Mouse (Mus musculus) hindbrain, embryonic 14.5 days (tissue): ENCODE measurements at regions not wholly inside any gene's neighbourhood (a gene's known extent, or its start where the extent isn't known, plus 50 kb on each side); places are given as distances from the start of the nearest gene placed in this dataset.

ENCODE experiments used
- ATAC-seq: fragments of 200-750 bp; cut with Nextera tagmentation; 2 replicates; pipeline ENCODE4 v1.8.0; 2017; ENCODE audit warnings: moderate number of reproducible peaks, mild to moderate bottlenecking, moderate TSS enrichment, moderate library complexity; ENCODE audit not compliant: low FRiP score
- DNase-seq: peaks from one replicate; pipeline ENCODE4 v3.0.0-alpha.2; 2015; ENCODE audit warnings: low spot score
- H3K27ac ChIP-seq: fragments of 300-500 bp; sonication (generic); 2 replicates; pipeline ENCODE4 v1.5.1; 2014; ENCODE audit warnings: mild to moderate bottlenecking, moderate library complexity
- H3K27me3 ChIP-seq: fragments of 300-500 bp; sonication (generic); 2 replicates; pipeline ENCODE4 v1.6.1; 2014; ENCODE audit warnings: mild to moderate bottlenecking, low read length, mixed read lengths; ENCODE audit not compliant: control insufficient read depth, insufficient read depth
- H3K36me3 ChIP-seq: fragments of 300-500 bp; sonication (generic); replicated peaks from 2 replicates; pipeline ENCODE4 v1.6.1; 2014; ENCODE audit not compliant: control insufficient read depth, insufficient read depth
- H3K4me1 ChIP-seq: fragments of 300-500 bp; sonication (generic); replicated peaks from 2 replicates; pipeline ENCODE4 v1.6.1; 2014; ENCODE audit warnings: antibody characterized with exemption, low read length, mixed read lengths; ENCODE audit not compliant: control insufficient read depth, insufficient read depth
- H3K4me2 ChIP-seq: fragments of 300-500 bp; sonication (generic); replicated peaks from 2 replicates; pipeline ENCODE4 v1.6.1; 2014; ENCODE audit warnings: mild to moderate bottlenecking, moderate library complexity
- H3K4me3 ChIP-seq: fragments of 300-500 bp; sonication (generic); replicated peaks from 2 replicates; pipeline ENCODE4 v1.5.1; 2014; ENCODE audit warnings: mild to moderate bottlenecking, low read length
- H3K9ac ChIP-seq: fragments of 300-500 bp; sonication (generic); 2 replicates; pipeline ENCODE4 v1.6.1; 2014
- H3K9me3 ChIP-seq: fragments of 300-500 bp; sonication (generic); 2 replicates; pipeline ENCODE4 v1.6.1; 2016; ENCODE audit warnings: low read length; ENCODE audit not compliant: control insufficient read depth
- WGBS: fragments of 180-500 bp; shearing (Covaris S2); extraction: QIAGEN DNeasy Blood & Tissue Kit; methylation state at CpG from one replicate; pipeline ENCODE4 v1.1.7; 2014; 5-methylcytosine and 5-hydroxymethylcytosine counted together

- 86% methylated on average over 4 of the region's 4 CpGs for WGBS
- Histone ChIP-seq H3K4me3 (no peak overlapping the region), H3K4me2 (no peak overlapping the region), H3K4me1 (peaks cover 3% of the 10 kb centered on the region; the same call in 1 of the 2 replicates), H3K36me3 (no peaks in the 10 kb centered on the region), H3K27me3 (no peaks in the 10 kb centered on the region), H3K27ac (no peak overlapping the region), H3K9ac (no peak overlapping the region), H3K9me3 (no peaks in the 10 kb centered on the region)
- DNase-seq = no peak
- no peak for ATAC-seq
Measured at GRCm38 (mm10) chr12:117444247-117444989, 71.9 kb upstream of the Rapgef5 start.

- H3K27ac ChIP-seq = no peak overlapping the region
- no peak for DNase-seq
- H3K9ac ChIP-seq = no peak overlapping the region
- H3K27me3 ChIP-seq = no peaks in the 10 kb centered on the region
- peaks cover 3% of the 10 kb centered on the region; the same call in 1 of the 2 replicates for H3K4me1 ChIP-seq
- peak overlapping the region; percentile 28 for H3K4me2 ChIP-seq
- H3K9me3 ChIP-seq = no peaks in the 10 kb centered on the region
- 27% methylated on average over 10 of the region's 10 CpGs for WGBS
- no peaks in the 10 kb centered on the region for H3K36me3 ChIP-seq
- no peak overlapping the region for H3K4me3 ChIP-seq
- ATAC-seq = peak; percentile 51; the same call in 1 of the 2 replicates
Measured at GRCm38 (mm10) chr12:117447223-117447622, 69.1 kb upstream of the Rapgef5 start.

- peaks cover 3% of the 10 kb centered on the region; the same call in 1 of the 2 replicates for H3K4me1 ChIP-seq
- no peaks in the 10 kb centered on the region for H3K36me3 ChIP-seq
- DNase-seq = no peak
- no peak overlapping the region for H3K4me2 ChIP-seq
- H3K4me3 ChIP-seq = no peak overlapping the region
- H3K9me3 ChIP-seq = no peaks in the 10 kb centered on the region
- no peak overlapping the region for H3K27ac ChIP-seq
- H3K9ac ChIP-seq = no peak overlapping the region
- WGBS = 59% methylated on average over 19 of the region's 19 CpGs
- H3K27me3 ChIP-seq = no peaks in the 10 kb centered on the region
- no peak for ATAC-seq
Measured at GRCm38 (mm10) chr12:117447843-117448728, 68.2 kb upstream of the Rapgef5 start.

DNA sequence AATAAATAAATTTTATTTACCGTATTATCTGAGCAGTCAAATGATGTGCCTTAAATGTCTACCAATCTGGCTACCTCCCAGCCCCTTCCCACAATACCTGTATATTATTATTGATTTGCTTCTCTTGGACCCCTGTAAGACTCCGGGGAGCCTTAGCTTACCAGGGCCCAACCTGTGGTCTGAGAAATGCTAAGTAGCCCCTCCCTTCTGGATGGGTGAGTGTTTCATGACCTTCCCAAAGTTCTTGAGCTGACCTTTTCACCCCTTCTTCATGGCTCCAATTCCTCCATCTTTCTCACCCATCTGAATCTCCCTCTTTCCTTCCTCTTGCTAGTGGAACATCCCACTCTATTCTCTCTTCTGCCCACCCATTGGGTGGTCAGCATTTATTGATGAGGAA lies 67.2 kb upstream of the Rapgef5 start:
- Histone ChIP-seq H3K9ac (no peak overlapping the region), H3K27ac (no peak overlapping the region), H3K27me3 (no peaks in the 10 kb centered on the region), H3K36me3 (no peaks in the 10 kb centered on the region), H3K4me2 (no peak overlapping the region), H3K4me1 (peaks cover 3% of the 10 kb centered on the region; the same call in 1 of the 2 replicates), H3K4me3 (no peak overlapping the region), H3K9me3 (no peaks in the 10 kb centered on the region)
- DNase-seq = no peak
- ATAC-seq = no peak
- WGBS = 97% methylated on average over 2 of the region's 2 CpGs

DNA sequence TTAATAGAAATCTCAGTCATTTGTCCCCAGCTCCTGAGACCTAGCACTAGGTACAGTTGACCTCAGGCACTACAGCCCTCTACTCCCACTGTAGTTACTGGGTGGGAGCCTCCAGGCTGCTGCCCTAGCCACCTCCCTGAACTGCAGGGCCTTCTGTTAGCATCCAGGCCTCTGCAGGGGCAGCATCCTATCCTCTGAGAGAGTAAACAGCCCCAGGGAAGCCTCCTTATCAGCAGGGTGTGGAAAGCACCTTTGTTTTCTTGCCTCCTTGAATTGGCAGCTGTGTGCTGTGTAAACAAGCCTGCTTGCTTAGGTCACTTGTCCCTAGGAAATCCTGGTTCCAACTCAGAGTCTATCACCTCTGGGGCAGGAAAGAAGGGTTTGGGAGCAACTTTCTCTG lies 66.2 kb upstream of the Rapgef5 start:
- Histone ChIP-seq H3K9ac (no peak overlapping the region), H3K4me2 (no peak overlapping the region), H3K4me3 (no peak overlapping the region), H3K27me3 (no peaks in the 10 kb centered on the region), H3K36me3 (no peaks in the 10 kb centered on the region), H3K4me1 (peaks cover 3% of the 10 kb centered on the region; the same call in 1 of the 2 replicates), H3K27ac (no peak overlapping the region), H3K9me3 (no peaks in the 10 kb centered on the region)
- DNase-seq = no peak
- ATAC-seq = no peak

GRCm38 (mm10) chr12:117450871-117451270 lies 65.4 kb upstream of the Rapgef5 start:
- WGBS = 73% methylated on average over 3 of the region's 3 CpGs
- Histone ChIP-seq H3K4me1 (peaks cover 3% of the 10 kb centered on the region; the same call in 1 of the 2 replicates), H3K27me3 (no peaks in the 10 kb centered on the region), H3K36me3 (no peaks in the 10 kb centered on the region), H3K4me3 (no peak overlapping the region), H3K4me2 (no peak overlapping the region), H3K27ac (no peak overlapping the region), H3K9ac (no peak overlapping the region), H3K9me3 (no peaks in the 10 kb centered on the region)
- ATAC-seq = no peak
- no peak for DNase-seq

DNA sequence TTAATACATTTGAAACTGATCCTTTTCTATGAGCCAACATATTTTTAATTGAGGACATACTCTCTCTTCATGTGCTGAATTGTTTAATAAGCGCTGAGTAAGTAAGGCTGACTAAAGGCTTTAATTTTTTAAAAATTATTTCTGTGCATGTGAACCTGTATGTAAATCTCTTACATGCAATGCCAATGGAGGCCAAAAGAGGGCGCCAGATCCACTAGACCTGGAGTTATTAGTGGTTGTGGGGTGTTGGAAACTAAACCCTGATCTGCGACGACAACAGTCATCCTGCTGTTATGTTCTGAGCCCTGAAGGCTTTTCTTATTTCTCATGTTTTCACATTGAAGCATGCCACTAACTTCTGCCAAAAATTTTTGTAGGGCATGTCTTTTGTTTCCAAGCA lies 64.8 kb upstream of the Rapgef5 start:
- Histone ChIP-seq H3K9ac (no peak overlapping the region), H3K4me3 (no peak overlapping the region), H3K4me2 (no peak overlapping the region), H3K27me3 (no peaks in the 10 kb centered on the region), H3K9me3 (no peaks in the 10 kb centered on the region), H3K27ac (no peak overlapping the region), H3K36me3 (no peaks in the 10 kb centered on the region), H3K4me1 (peaks cover 3% of the 10 kb centered on the region; the same call in 1 of the 2 replicates)
- DNase-seq (no peak), ATAC-seq (no peak)
- WGBS = 57% methylated on average over 4 of the region's 4 CpGs

- H3K4me3 ChIP-seq = no peak overlapping the region
- ATAC-seq = no peak
- no peak overlapping the region for H3K27ac ChIP-seq
- no peak for DNase-seq
- no peak overlapping the region for H3K4me2 ChIP-seq
- H3K4me1 ChIP-seq = no peaks in the 10 kb centered on the region
- 83% methylated on average over 7 of the region's 7 CpGs for WGBS
- H3K9ac ChIP-seq = no peak overlapping the region
- no peaks in the 10 kb centered on the region for H3K36me3 ChIP-seq
- H3K27me3 ChIP-seq = no peaks in the 10 kb centered on the region
- H3K9me3 ChIP-seq = no peaks in the 10 kb centered on the region
Measured at GRCm38 (mm10) chr12:117455800-117456199, 60.5 kb upstream of the Rapgef5 start.
